Mouse (Mus musculus) small intestine, adult 2 months (tissue): ENCODE data around the gene C130026I21Rik.
"Not testable (repeated sequence)": the region's sequence is repeated elsewhere in the genome, so short reads cannot be mapped to it uniquely, and the experiment has no call there.

Experiments
- CTCF ChIP-seq: fragments of 200-500 bp; IDR thresholded peaks from 2 replicates; pipeline ENCODE4 v1.5.1; 2012; ENCODE audit warnings: low read depth, mild to moderate bottlenecking, control low read depth, inconsistent platforms, low read length, moderate library complexity, mixed read lengths; ENCODE audit not compliant: insufficient replicate concordance, insufficient read length; ENCODE audit errors: extremely low read depth
- POLR2A ChIP-seq: fragments of 200-500 bp; IDR thresholded peaks from 2 replicates; pipeline ENCODE4 v1.6.1; 2012; ENCODE audit warnings: low read depth, mild to moderate bottlenecking, control low read depth, inconsistent platforms, low read length, moderate library complexity

DNA sequence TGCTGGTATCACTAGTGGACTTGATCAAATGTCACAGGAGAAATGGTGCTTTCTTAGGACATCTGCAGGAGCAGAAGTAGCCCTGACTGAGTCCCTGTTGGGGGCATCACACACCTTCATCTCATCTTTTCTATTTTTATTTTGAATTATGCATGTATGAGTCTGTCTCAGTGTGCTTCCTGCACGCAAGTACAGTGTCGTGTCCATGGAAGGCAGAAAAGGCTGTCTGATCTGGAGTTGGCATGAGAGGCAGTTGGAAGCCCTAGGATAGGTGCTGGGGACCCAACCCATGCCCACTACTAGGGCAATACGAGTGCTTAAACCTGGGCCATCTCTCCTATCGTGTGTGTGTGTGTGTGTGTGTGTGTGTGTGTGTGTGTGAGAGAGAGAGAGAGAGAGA lies 165.0 kb downstream of the C130026I21Rik start:
- not testable (repeated sequence) for TF ChIP-seq CTCF, POLR2A
